Mouse (Mus musculus) ES-E14 (cell line): ENCODE measurements around the gene Ssxb9. TPM values are rescaled to one million over a fixed set of nuclear protein-coding genes. Genes with fewer than 3 reads are reported as not detected.
"Not testable (repeated sequence)": the region's sequence is repeated elsewhere in the genome, so short reads cannot be mapped to it uniquely, and the experiment has no call there.

Source experiments
- DNase-seq: peaks from one replicate; pipeline ENCODE4 v3.0.0-alpha.2; 2013; ENCODE audit warnings: low read depth, low spot score
- H3K27ac ChIP-seq: 2 replicates; pipeline ENCODE4 v1.5.1; 2012; ENCODE audit warnings: low read depth, mild to moderate bottlenecking, low read length, moderate library complexity, mixed read lengths; ENCODE audit not compliant: poor library complexity, insufficient read depth, severe bottlenecking
- H3K36me3 ChIP-seq: 2 replicates; pipeline ENCODE4 v1.6.1; 2012; ENCODE audit warnings: mild to moderate bottlenecking, low read length, moderate library complexity, mixed read lengths; ENCODE audit not compliant: control insufficient read depth, poor library complexity, insufficient read depth, severe bottlenecking
- H3K4me1 ChIP-seq, 2 experiments: fragments of 150-350 bp in 1 of 2; sonication (generic) in 1 of 2; 2 replicates each; pipeline ENCODE4 v1.6.1; 2012; ENCODE audit warnings: low read length in 2 of 2, mild to moderate bottlenecking in 1 of 2, mixed read lengths in 1 of 2; ENCODE audit not compliant: control insufficient read depth in 2 of 2, insufficient read depth in 2 of 2, poor library complexity in 1 of 2
- H3K4me3 ChIP-seq, 2 experiments: fragments of 150-350 bp in 1 of 2; sonication (generic) in 1 of 2; 2 replicates each; pipeline ENCODE4 v1.5.1; 2012; ENCODE audit warnings: low read length in 2 of 2, low read depth in 1 of 2, mild to moderate bottlenecking in 1 of 2, mixed read lengths in 1 of 2; ENCODE audit not compliant: insufficient read depth in 1 of 2, poor library complexity in 1 of 2, severe bottlenecking in 1 of 2
- H3K9ac ChIP-seq: 2 replicates; pipeline ENCODE4 v1.6.1; 2012; ENCODE audit warnings: low read depth, mild to moderate bottlenecking, low read length, mixed read lengths; ENCODE audit not compliant: poor library complexity, insufficient read depth, severe bottlenecking
- H3K9me3 ChIP-seq: fragments of 150-350 bp; sonication (generic); 2 replicates; pipeline ENCODE4 v1.6.1; 2012; ENCODE audit warnings: low read depth, mild to moderate bottlenecking, low read length; ENCODE audit not compliant: control insufficient read depth, insufficient read depth
- CHD2 ChIP-seq: IDR thresholded peaks from 2 replicates; pipeline ENCODE4 v1.6.1; 2014; ENCODE audit warnings: mild to moderate bottlenecking, low read depth, low read length, inconsistent platforms
- HCFC1 ChIP-seq: IDR thresholded peaks from 2 replicates; pipeline ENCODE4 v1.6.1; 2012; ENCODE audit warnings: low read length, inconsistent platforms, borderline replicate concordance; ENCODE audit not compliant: insufficient read depth
- MAFK ChIP-seq: IDR thresholded peaks from 2 replicates; pipeline ENCODE4 v1.6.1; 2014; ENCODE audit warnings: mild to moderate bottlenecking, low read depth, low read length, inconsistent platforms; ENCODE audit not compliant: insufficient read depth
- ZC3H11A ChIP-seq: IDR thresholded peaks from 2 replicates; pipeline ENCODE4 v1.6.1; 2012; ENCODE audit warnings: low read depth, mild to moderate bottlenecking, inconsistent platforms, low read length, borderline replicate concordance
- ZNF384 ChIP-seq: IDR thresholded peaks from 2 replicates; pipeline ENCODE4 v1.6.1; 2012; ENCODE audit warnings: low read depth, low read length, inconsistent platforms
- in situ Hi-C, 2 experiments: fragments of 600-800 bp; cut with MboI; formaldehyde crosslinking; loops; one replicate each; pipeline ENCODE4 v1.15.1; 2025; ENCODE audit warnings: low sequenced_read_pairs in 2 of 2, inconsistent platforms in 1 of 2; ENCODE audit not compliant: unreplicated experiment in 2 of 2
- total RNA-seq: library from RNA; depleted of rRNA; stranded (reverse); fragments of 300-350 nt; gene quantifications from 2 replicates; pipeline ENCODE4 v1.2.3, GENCODE M21; 2012; rRNA removed

Gene Ssxb9
- total RNA-seq = not detected in 2 replicates

DNA sequence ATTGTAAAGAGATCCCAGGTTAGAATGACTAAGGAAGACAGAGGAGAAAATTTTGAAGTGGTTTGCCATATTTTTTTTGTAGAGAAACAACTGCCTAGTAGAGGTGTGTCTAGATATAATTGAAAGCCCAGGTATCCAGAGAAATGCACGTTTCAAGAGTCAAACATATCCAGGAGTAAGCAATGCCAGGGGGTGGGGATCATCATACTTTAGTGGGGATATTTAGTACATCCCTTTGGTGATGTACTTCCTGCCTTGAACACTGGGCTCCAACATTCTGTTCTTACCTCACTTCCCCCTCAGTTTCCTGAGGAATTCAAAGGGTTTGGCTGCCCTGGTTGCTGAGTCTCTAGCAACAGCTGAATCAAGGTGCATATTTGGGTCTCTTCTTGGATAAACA, at the start of gene Ssxb9:
Gene Ssxb9 (plus strand): TSS at position 301 of the 400 bp plus-strand sequence.
- H3K36me3 ChIP-seq, H3K4me3 ChIP-seq, DNase-seq, H3K9me3 ChIP-seq, in situ Hi-C loops, H3K27ac ChIP-seq, H3K9ac ChIP-seq, H3K4me1 ChIP-seq: not testable (repeated sequence)

GRCm38 (mm10) chrX:8327124-8327523, 39.7 kb upstream of the Ssxb9 start, which contains the start of gene Ssxb10:
Ssxb10 (plus strand) TSS chrX:8327424.
- Histone ChIP-seq H3K9me3 (no peaks in the 10 kb centered on the region), H3K27ac (no peak within 1 kb of the TSS), H3K4me1 (no peaks in the 10 kb centered on the region), H3K9ac (no peak within 1 kb of the TSS), H3K36me3 (no peaks in the 10 kb centered on the region), H3K4me3 (no peak within 1 kb of the TSS)
- in situ Hi-C loops = no loop called here
- TF ChIP-seq ZNF384 = no peak
- TF ChIP-seq ZC3H11A = no peak
- TF ChIP-seq HCFC1 = no peak
- TF ChIP-seq CHD2 = no peak
- no peak for TF ChIP-seq MAFK
- no peak for DNase-seq

DNA sequence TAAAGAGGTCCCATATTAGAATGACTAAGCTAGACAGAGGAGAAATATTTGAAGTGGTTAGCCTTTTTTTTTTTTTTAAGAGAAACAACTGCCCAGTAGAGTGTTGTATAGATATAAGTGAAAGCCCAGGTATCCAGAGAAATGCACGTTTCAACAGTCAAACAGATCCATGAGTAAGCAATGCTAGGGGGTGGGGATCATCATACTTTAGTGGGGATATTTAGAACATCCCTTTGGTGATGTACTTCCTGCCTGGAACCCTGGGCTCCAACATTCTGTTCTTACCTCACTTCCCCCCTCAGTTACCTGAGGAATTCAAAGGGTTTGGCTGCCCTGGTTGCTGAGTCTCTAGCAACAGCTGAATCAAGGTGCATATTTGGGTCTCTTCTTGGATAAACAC, 46.2 kb downstream of the Ssxb9 start, which contains the start of gene Ssxb1:
Gene Ssxb1 (plus strand): TSS at position 301 of the 400 bp plus-strand sequence.
- DNase-seq, H3K9ac ChIP-seq, H3K27ac ChIP-seq, in situ Hi-C loops, H3K36me3 ChIP-seq, H3K9me3 ChIP-seq, H3K4me3 ChIP-seq, H3K4me1 ChIP-seq: not testable (repeated sequence)

Other genes starting within 250 kb of the Ssxb9 start
- 17.1 and 25.7 TPM in 2 replicates for gene Wdr13, start 234.1 kb upstream of the Ssxb9 start, total RNA-seq
- gene Rbm3, start 221.1 kb upstream of the Ssxb9 start, total RNA-seq = 312 and 423 TPM in 2 replicates
- 10.5 and 13.7 TPM in 2 replicates for gene Tbc1d25, start 190.8 kb upstream of the Ssxb9 start, total RNA-seq
- 85.5 and 85.8 TPM in 2 replicates for gene Ebp, start 173.5 kb upstream of the Ssxb9 start, total RNA-seq
- 59.0 and 96.5 TPM in 2 replicates for gene Porcn, start 160.5 kb upstream of the Ssxb9 start, total RNA-seq
- gene Ftsj1, start 114.6 kb upstream of the Ssxb9 start, total RNA-seq = 19.3 and 20.9 TPM in 2 replicates
- 3.6 and 7.2 TPM in 2 replicates for gene Slc38a5, start 95.8 kb upstream of the Ssxb9 start, total RNA-seq
- not detected in 2 replicates for gene Ssxb10, start 39.6 kb upstream of the Ssxb9 start, total RNA-seq
- not detected in 2 replicates for gene Ssxb1, start 46.3 kb downstream of the Ssxb9 start, total RNA-seq
- gene Ssxb2, start 94.7 kb downstream of the Ssxb9 start, total RNA-seq = not detected in 2 replicates
- not detected in 2 replicates for gene Gm14459, start 158.0 kb downstream of the Ssxb9 start, total RNA-seq
- not detected in 2 replicates for gene Ssxb6, start 181.3 kb downstream of the Ssxb9 start, total RNA-seq
- not detected in 2 replicates for gene Ssxb3, start 224.8 kb downstream of the Ssxb9 start, total RNA-seq